Mouse (Mus musculus) CH12.LX (cell line): ENCODE measurements around the gene Ankrd63. TPM values are rescaled to one million over a fixed set of nuclear protein-coding genes. Genes with fewer than 3 reads are reported as not detected.

Experiments
- DNase-seq: peaks from one replicate; pipeline ENCODE4 v3.0.0-alpha.2; 2013; ENCODE audit errors: extremely low read depth
- H3K27ac ChIP-seq: 2 replicates; pipeline ENCODE4 v1.5.1; 2012; ENCODE audit warnings: low read depth, mild to moderate bottlenecking, control low read depth, moderate library complexity; ENCODE audit not compliant: insufficient read depth
- H3K27me3 ChIP-seq: replicated peaks from 2 replicates; pipeline ENCODE3; 2012; ENCODE audit warnings: inconsistent platforms
- H3K36me3 ChIP-seq, 2 experiments: replicated peaks in 1 of 2; 2 replicates each; pipeline versions ENCODE3 to v1.6.1; 2012; ENCODE audit warnings: inconsistent platforms in 1 of 2, low read length in 1 of 2, mild to moderate bottlenecking in 1 of 2, mixed read lengths in 1 of 2, moderate library complexity in 1 of 2; ENCODE audit not compliant: control insufficient read depth in 1 of 2, insufficient read depth in 1 of 2
- H3K4me1 ChIP-seq, 2 experiments: 2 replicates each; pipeline ENCODE4 v1.6.1; 2012; ENCODE audit warnings: inconsistent platforms in 1 of 2, moderate library complexity in 1 of 2; ENCODE audit not compliant: insufficient read depth in 2 of 2, control insufficient read depth in 1 of 2
- H3K4me2 ChIP-seq: 2 replicates; pipeline ENCODE4 v1.6.1; 2012; ENCODE audit warnings: low read depth, mild to moderate bottlenecking, control low read depth; ENCODE audit not compliant: poor library complexity, insufficient read depth, severe bottlenecking
- H3K4me3 ChIP-seq, 3 experiments: fragments of 150-350 bp in 1 of 3; sonication (generic) in 1 of 3; replicated peaks in 1 of 3; 2 replicates each; pipeline versions ENCODE3 to v1.5.1; 2011 to 2012; ENCODE audit warnings: low read depth in 2 of 3, low read length in 2 of 3, mild to moderate bottlenecking in 2 of 3, moderate library complexity in 2 of 3, control low read depth in 1 of 3, improper control_type of control experiment in 1 of 3, inconsistent platforms in 1 of 3, mixed read lengths in 1 of 3; ENCODE audit not compliant: poor library complexity in 1 of 3
- H3K79me2 ChIP-seq: replicated peaks from 2 replicates; pipeline ENCODE4 v1.6.1; 2012; ENCODE audit warnings: mild to moderate bottlenecking, moderate library complexity; ENCODE audit not compliant: control insufficient read depth, poor library complexity, insufficient read depth, severe bottlenecking; ENCODE audit errors: extremely low read depth
- H3K9ac ChIP-seq: 2 replicates; pipeline ENCODE4 v1.6.1; 2012; ENCODE audit warnings: low read depth, mild to moderate bottlenecking, control low read depth, moderate library complexity; ENCODE audit not compliant: insufficient read depth
- H3K9me3 ChIP-seq: replicated peaks from 2 replicates; pipeline ENCODE3; 2012; ENCODE audit warnings: low read length, inconsistent platforms, mixed read lengths
- CTCF ChIP-seq, 2 experiments: IDR thresholded peaks in 1 of 2; conservative IDR thresholded peaks in 1 of 2; 2 replicates each; pipeline ENCODE4 v1.5.1; 2011 to 2012; ENCODE audit warnings: low read depth in 2 of 2, low read length in 2 of 2, improper control_type of control experiment in 1 of 2, inconsistent platforms in 1 of 2, mild to moderate bottlenecking in 1 of 2, moderate library complexity in 1 of 2
- E2F4 ChIP-seq: IDR thresholded peaks from 2 replicates; pipeline ENCODE4 v1.6.1; 2011; ENCODE audit warnings: low read depth, low read length, improper control_type of control experiment; ENCODE audit not compliant: insufficient replicate concordance
- EP300 ChIP-seq: IDR thresholded peaks from 2 replicates; pipeline ENCODE4 v1.6.1; 2011; ENCODE audit warnings: low read length, improper control_type of control experiment
- ETS1 ChIP-seq: conservative IDR thresholded peaks from 2 replicates; pipeline ENCODE4 v1.6.1; 2012; ENCODE audit warnings: low read depth, mild to moderate bottlenecking, inconsistent platforms, low read length, improper control_type of control experiment, moderate library complexity
- GABPA ChIP-seq: IDR thresholded peaks from 2 replicates; pipeline ENCODE4 v1.6.1; 2012; ENCODE audit warnings: low read depth, low read length, improper control_type of control experiment, inconsistent platforms; ENCODE audit not compliant: insufficient replicate concordance
- HCFC1 ChIP-seq: IDR thresholded peaks from 2 replicates; pipeline ENCODE4 v1.6.1; 2012; ENCODE audit warnings: low read depth, mild to moderate bottlenecking, inconsistent platforms, low read length, improper control_type of control experiment
- IRF4 ChIP-seq: IDR thresholded peaks from 2 replicates; pipeline ENCODE4 v1.6.1; 2014; ENCODE audit warnings: low read depth, mild to moderate bottlenecking, inconsistent platforms, low read length, improper control_type of control experiment
- JUND ChIP-seq: conservative IDR thresholded peaks from 2 replicates; pipeline ENCODE4 v1.6.1; 2011; ENCODE audit warnings: low read depth, low read length, improper control_type of control experiment
- KAT2A ChIP-seq: IDR thresholded peaks from 2 replicates; pipeline ENCODE4 v1.6.1; 2012; ENCODE audit warnings: low read length, improper control_type of control experiment, inconsistent platforms; ENCODE audit not compliant: insufficient replicate concordance
- MAFK ChIP-seq: IDR thresholded peaks from 2 replicates; pipeline ENCODE4 v1.6.1; 2011; ENCODE audit warnings: low read length, improper control_type of control experiment; ENCODE audit not compliant: insufficient replicate concordance
- MAX ChIP-seq: IDR thresholded peaks from 2 replicates; pipeline ENCODE4 v1.6.1; 2011; ENCODE audit warnings: low read length, improper control_type of control experiment
- MAZ ChIP-seq: IDR thresholded peaks from 2 replicates; pipeline ENCODE4 v1.6.1; 2012; ENCODE audit warnings: low read depth, mild to moderate bottlenecking, inconsistent platforms, low read length, improper control_type of control experiment, moderate library complexity
- MYC ChIP-seq: IDR thresholded peaks from 2 replicates; pipeline ENCODE4 v1.6.1; 2011; ENCODE audit warnings: low read depth, mild to moderate bottlenecking, improper control_type of control experiment, low read length
- NELFE ChIP-seq: IDR thresholded peaks from 2 replicates; pipeline ENCODE4 v1.6.1; 2011; ENCODE audit warnings: low read depth, low read length, improper control_type of control experiment
- NRF1 ChIP-seq: IDR thresholded peaks from 2 replicates; pipeline ENCODE4 v1.6.1; 2014; ENCODE audit warnings: low read depth, mild to moderate bottlenecking, inconsistent platforms, low read length, improper control_type of control experiment, moderate library complexity
- PAX5 ChIP-seq: IDR thresholded peaks from 2 replicates; pipeline ENCODE4 v1.6.1; 2012; ENCODE audit warnings: low read length, inconsistent platforms, mixed read lengths
- POLR2A ChIP-seq: IDR thresholded peaks from 2 replicates; pipeline ENCODE4 v1.6.1; 2011; ENCODE audit warnings: low read depth, mild to moderate bottlenecking, improper control_type of control experiment, low read length
- RCOR1 ChIP-seq: conservative IDR thresholded peaks from 2 replicates; pipeline ENCODE4 v1.6.1; 2012; ENCODE audit warnings: low read depth, mild to moderate bottlenecking, inconsistent platforms, low read length, improper control_type of control experiment
- SIN3A ChIP-seq: IDR thresholded peaks from 2 replicates; pipeline ENCODE4 v1.6.1; 2012; ENCODE audit warnings: low read length, improper control_type of control experiment, inconsistent platforms
- TBP ChIP-seq: conservative IDR thresholded peaks from 2 replicates; pipeline ENCODE4 v1.6.1; 2011; ENCODE audit warnings: low read depth, low read length, improper control_type of control experiment
- UBTF ChIP-seq: IDR thresholded peaks from 2 replicates; pipeline ENCODE4 v1.6.1; 2012; ENCODE audit warnings: low read depth, mild to moderate bottlenecking, inconsistent platforms, low read length, improper control_type of control experiment, moderate library complexity
- USF2 ChIP-seq: conservative IDR thresholded peaks from 2 replicates; pipeline ENCODE4 v1.6.1; 2011; ENCODE audit warnings: low read depth, low read length, improper control_type of control experiment
- ZKSCAN1 ChIP-seq: IDR thresholded peaks from 2 replicates; pipeline ENCODE4 v1.6.1; 2012; ENCODE audit warnings: low read depth, inconsistent platforms, low read length, improper control_type of control experiment, borderline replicate concordance
- dilution Hi-C: fragments of 300-500 bp; cut with MboI; formaldehyde crosslinking; loops from 2 replicates; pipeline ENCODE4 v1.14.3; 2020; ENCODE audit warnings: low sequenced_read_pairs; ENCODE audit not compliant: extremely low pct_unique_long_range_greater_than_20kb, extremely low pct_ligation_motif_present
- in situ Hi-C: fragments of 300-500 bp; cut with MboI; formaldehyde crosslinking; loops from 3 replicates; pipeline ENCODE4 v1.14.3; 2019; ENCODE audit warnings: low sequenced_read_pairs, low pct_ligation_motif_present, low pct_unique_long_range_greater_than_20kb, mixed read lengths
- polyA plus RNA-seq: library from polyadenylated mRNA; unstranded; fragments of >175 nt; gene quantifications from 2 replicates; pipeline ENCODE4 v1.2.1, GENCODE M21; 2012; ENCODE audit warnings: low read depth; ENCODE audit not compliant: insufficient read length
- total RNA-seq, 2 experiments: library from RNA; depleted of rRNA; stranded (reverse); fragments of 300-350 nt in 1 of 2; fragments of >200 nt in 1 of 2; gene quantifications; 2 replicates each; pipeline ENCODE4 v1.2.3; 2012 to 2014

The Ankrd63 gene
- total and polyA plus RNA-seq, 3 experiments: 0.07 TPM; not detected in 2

DNA sequence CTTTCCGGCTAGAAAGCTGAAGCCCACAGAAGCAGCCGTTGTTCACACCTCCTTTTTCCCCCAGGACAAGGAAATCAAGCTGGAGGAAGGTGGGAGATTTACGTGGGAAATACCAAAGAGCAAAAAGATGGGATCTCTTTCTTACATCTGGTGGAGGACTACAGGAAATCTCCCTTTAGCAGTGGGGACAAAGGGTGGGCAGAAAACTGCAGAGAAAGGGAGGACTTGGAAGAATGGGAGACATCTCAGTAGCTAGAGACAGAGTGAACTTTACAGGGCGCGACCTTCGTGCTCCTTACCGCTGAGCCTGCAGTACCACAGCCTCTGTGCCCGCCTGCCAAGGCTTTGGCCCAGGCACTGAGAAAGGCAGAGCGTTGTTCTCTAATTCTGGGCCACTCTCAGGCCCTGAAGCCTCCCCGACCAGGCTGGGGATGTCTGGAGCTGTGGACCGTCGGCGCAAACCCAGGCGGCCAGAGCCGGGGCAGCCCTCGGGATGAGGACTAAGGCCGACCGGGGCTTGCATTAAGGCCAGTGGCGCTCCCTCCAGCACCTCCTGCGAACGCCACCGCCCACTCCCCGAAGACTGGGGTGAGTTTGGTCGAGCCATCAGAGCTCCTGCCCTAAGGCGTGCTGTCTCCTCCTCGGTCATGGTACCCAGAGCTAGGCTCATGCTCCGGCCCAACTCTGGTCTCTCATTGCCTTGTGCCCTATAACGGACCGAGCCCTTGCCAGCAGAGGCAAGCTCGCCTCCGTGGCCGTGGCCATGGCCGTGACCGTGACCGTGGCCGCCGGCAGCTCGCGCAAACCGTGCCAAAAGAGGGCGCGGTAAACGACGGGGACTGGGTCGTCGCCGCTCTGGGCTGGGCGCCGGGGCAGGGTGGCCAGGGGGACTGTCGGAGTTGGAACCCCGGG, 1.5 kb downstream of the Ankrd63 start:
- Histone ChIP-seq H3K9ac (no peak overlapping the region), H3K36me3 (peaks cover 0 to 2% of the 10 kb centered on the region in 2 experiments), H3K27me3 (no peaks in the 10 kb centered on the region), H3K79me2 (no peaks in the 10 kb centered on the region), H3K9me3 (peaks cover 21% of the 10 kb centered on the region), H3K4me1 (peaks cover 5 to 19% of the 10 kb centered on the region in 2 experiments), H3K4me2 (no peak overlapping the region), H3K27ac (no peak overlapping the region), H3K4me3 (no peak overlapping the region)
- in situ Hi-C loops: no loop called here
- no peak for TF ChIP-seq NELFE
- TF ChIP-seq KAT2A: no peak
- no peak for TF ChIP-seq IRF4
- TF ChIP-seq RCOR1: no peak
- TF ChIP-seq GABPA: no peak
- no peak for TF ChIP-seq MAX
- TF ChIP-seq JUND: no peak
- TF ChIP-seq SIN3A: no peak
- no peak for TF ChIP-seq MAFK
- TF ChIP-seq CTCF (conservative IDR thresholded peaks at IDR 0.05 in 1 of 2, IDR thresholded peaks at IDR 0.05 in 1 of 2; ENCODE audit: low read depth in 2 of 2, low read length in 2 of 2): no peak
- no peak for TF ChIP-seq MAZ
- no peak for TF ChIP-seq EP300
- no peak for TF ChIP-seq ZKSCAN1
- no peak for DNase-seq
- dilution Hi-C loops: no loop called here

DNA sequence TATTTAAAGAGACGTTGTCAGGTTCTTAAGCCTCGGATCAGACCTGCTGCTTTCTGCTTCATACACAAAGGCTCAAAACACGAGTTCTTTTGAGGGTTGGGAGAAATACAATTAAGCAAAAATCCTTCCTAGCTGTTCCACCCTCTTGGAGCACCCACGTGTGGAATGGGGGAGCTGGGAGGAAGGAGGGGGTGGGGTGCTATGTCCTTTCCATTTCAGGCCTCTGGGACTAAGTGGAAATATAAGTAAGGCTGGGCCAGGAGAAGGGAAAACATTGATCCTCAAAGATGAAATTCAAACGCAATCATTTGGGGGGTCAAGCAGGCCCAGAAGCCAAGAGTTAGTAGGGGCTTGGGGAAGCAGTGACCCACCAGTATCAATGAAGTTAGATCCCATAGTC, 2.6 kb downstream of the Ankrd63 start:
- Histone ChIP-seq H3K36me3 (no peaks in the 10 kb centered on the region), H3K4me1 (peaks cover 2 to 14% of the 10 kb centered on the region in 2 experiments; a peak in 3 of 4 replicates), H3K4me3 (no peak overlapping the region), H3K9me3 (peaks cover 21% of the 10 kb centered on the region), H3K27me3 (no peaks in the 10 kb centered on the region), H3K4me2 (no peak overlapping the region), H3K9ac (no peak overlapping the region), H3K79me2 (no peaks in the 10 kb centered on the region), H3K27ac (no peak overlapping the region)
- in situ Hi-C loops: no loop called here
- no peak for DNase-seq
- dilution Hi-C loops: no loop called here
- TF ChIP-seq GABPA (no peak), MAFK (no peak), POLR2A (no peak), KAT2A (no peak), MYC (no peak), EP300 (no peak), UBTF (no peak), TBP (no peak), CTCF (conservative IDR thresholded peaks at IDR 0.05 in 1 of 2, IDR thresholded peaks at IDR 0.05 in 1 of 2; ENCODE audit: low read depth in 2 of 2, low read length in 2 of 2) (no peak), ETS1 (no peak), MAX (no peak), HCFC1 (no peak), SIN3A (no peak), PAX5 (no peak), USF2 (no peak), E2F4 (no peak), JUND (no peak), NRF1 (no peak)
